Mouse (Mus musculus) ES-E14 (cell line): ENCODE measurements around the gene Gm42878. TPM values are rescaled to one million over a fixed set of nuclear protein-coding genes. Genes with fewer than 3 reads are reported as not detected.
A peak's percentile ranks its signal among the peaks of the same experiment; 100 is the strongest.

ENCODE experiments used
- DNase-seq: peaks from one replicate; pipeline ENCODE4 v3.0.0-alpha.2; 2013; ENCODE audit warnings: low read depth, low spot score
- H3K27ac ChIP-seq: 2 replicates; pipeline ENCODE4 v1.5.1; 2012; ENCODE audit warnings: low read depth, mild to moderate bottlenecking, low read length, moderate library complexity, mixed read lengths; ENCODE audit not compliant: poor library complexity, insufficient read depth, severe bottlenecking
- H3K36me3 ChIP-seq: 2 replicates; pipeline ENCODE4 v1.6.1; 2012; ENCODE audit warnings: mild to moderate bottlenecking, low read length, moderate library complexity, mixed read lengths; ENCODE audit not compliant: control insufficient read depth, poor library complexity, insufficient read depth, severe bottlenecking
- H3K4me1 ChIP-seq, 2 experiments: fragments of 150-350 bp in 1 of 2; sonication (generic) in 1 of 2; 2 replicates each; pipeline ENCODE4 v1.6.1; 2012; ENCODE audit warnings: low read length in 2 of 2, mild to moderate bottlenecking in 1 of 2, mixed read lengths in 1 of 2; ENCODE audit not compliant: control insufficient read depth in 2 of 2, insufficient read depth in 2 of 2, poor library complexity in 1 of 2
- H3K4me3 ChIP-seq, 2 experiments: fragments of 150-350 bp in 1 of 2; sonication (generic) in 1 of 2; 2 replicates each; pipeline ENCODE4 v1.5.1; 2012; ENCODE audit warnings: low read length in 2 of 2, low read depth in 1 of 2, mild to moderate bottlenecking in 1 of 2, mixed read lengths in 1 of 2; ENCODE audit not compliant: insufficient read depth in 1 of 2, poor library complexity in 1 of 2, severe bottlenecking in 1 of 2
- H3K9ac ChIP-seq: 2 replicates; pipeline ENCODE4 v1.6.1; 2012; ENCODE audit warnings: low read depth, mild to moderate bottlenecking, low read length, mixed read lengths; ENCODE audit not compliant: poor library complexity, insufficient read depth, severe bottlenecking
- H3K9me3 ChIP-seq: fragments of 150-350 bp; sonication (generic); 2 replicates; pipeline ENCODE4 v1.6.1; 2012; ENCODE audit warnings: low read depth, mild to moderate bottlenecking, low read length; ENCODE audit not compliant: control insufficient read depth, insufficient read depth
- CHD2 ChIP-seq: IDR thresholded peaks from 2 replicates; pipeline ENCODE4 v1.6.1; 2014; ENCODE audit warnings: mild to moderate bottlenecking, low read depth, low read length, inconsistent platforms
- HCFC1 ChIP-seq: IDR thresholded peaks from 2 replicates; pipeline ENCODE4 v1.6.1; 2012; ENCODE audit warnings: low read length, inconsistent platforms, borderline replicate concordance; ENCODE audit not compliant: insufficient read depth
- MAFK ChIP-seq: IDR thresholded peaks from 2 replicates; pipeline ENCODE4 v1.6.1; 2014; ENCODE audit warnings: mild to moderate bottlenecking, low read depth, low read length, inconsistent platforms; ENCODE audit not compliant: insufficient read depth
- ZC3H11A ChIP-seq: IDR thresholded peaks from 2 replicates; pipeline ENCODE4 v1.6.1; 2012; ENCODE audit warnings: low read depth, mild to moderate bottlenecking, inconsistent platforms, low read length, borderline replicate concordance
- ZNF384 ChIP-seq: IDR thresholded peaks from 2 replicates; pipeline ENCODE4 v1.6.1; 2012; ENCODE audit warnings: low read depth, low read length, inconsistent platforms
- in situ Hi-C, 2 experiments: fragments of 600-800 bp; cut with MboI; formaldehyde crosslinking; loops; one replicate each; pipeline ENCODE4 v1.15.1; 2025; ENCODE audit warnings: low sequenced_read_pairs in 2 of 2, inconsistent platforms in 1 of 2; ENCODE audit not compliant: unreplicated experiment in 2 of 2
- total RNA-seq: library from RNA; depleted of rRNA; stranded (reverse); fragments of 300-350 nt; gene quantifications from 2 replicates; pipeline ENCODE4 v1.2.3, GENCODE M21; 2012

Gene Gm42878
- total RNA-seq, 1 experiment: not detected

GRCm38 (mm10) chr5:121569881-121570420, 24.7 kb upstream of the Gm42878 start:
- H3K36me3 ChIP-seq: peaks cover 48% of the 10 kb centered on the region

DNA sequence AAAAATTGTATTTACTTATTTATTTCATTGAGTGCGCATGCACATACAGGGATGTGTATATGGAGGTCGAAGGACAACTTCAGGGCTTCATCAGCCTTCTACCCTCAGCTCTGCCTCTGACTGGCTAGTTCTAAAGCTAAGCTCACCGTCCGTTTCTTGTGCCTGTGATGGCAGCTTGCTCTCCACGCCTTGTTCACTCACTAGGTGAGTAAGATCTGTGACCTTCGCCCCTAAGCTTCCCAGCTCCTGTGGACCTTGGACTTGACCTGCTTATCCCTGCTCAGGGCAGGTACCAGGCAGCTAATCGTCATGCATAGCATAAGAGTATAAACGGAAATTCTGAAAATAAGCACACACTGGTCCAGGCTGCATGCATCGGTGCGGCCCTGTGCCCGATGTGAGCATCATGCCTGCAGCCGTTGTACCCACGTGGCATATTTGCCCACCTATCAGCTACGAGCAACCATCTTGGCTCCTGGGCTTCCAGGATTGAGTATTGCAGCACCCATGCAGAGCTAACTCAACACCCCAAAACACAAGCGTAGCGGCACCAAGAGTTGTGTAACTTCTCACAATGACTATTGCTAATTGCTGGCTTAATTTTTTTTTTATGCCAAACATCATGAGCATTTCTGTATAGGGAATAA, 20.9 kb upstream of the Gm42878 start:
- in situ Hi-C loops: no loop called here
- Histone ChIP-seq H3K36me3 (peaks cover 18% of the 10 kb centered on the region), H3K9ac (no peak overlapping the region), H3K4me3 (no peak overlapping the region), H3K4me1 (peaks cover 0 to 13% of the 10 kb centered on the region in 2 experiments; a peak in 1 of 4 replicates), H3K9me3 (no peaks in the 10 kb centered on the region), H3K27ac (no peak overlapping the region)
- no peak for DNase-seq
- TF ChIP-seq CHD2 (no peak), HCFC1 (no peak), ZC3H11A (no peak), ZNF384 (no peak), MAFK (no peak)

More at GRCm38 (mm10) chr5:121569881-121570420, 24.7 kb upstream of the Gm42878 start:
- Histone ChIP-seq H3K4me3 (no peak overlapping the region), H3K9ac (no peak overlapping the region), H3K9me3 (no peaks in the 10 kb centered on the region), H3K27ac (no peak overlapping the region), H3K4me1 (peaks cover 0 to 8% of the 10 kb centered on the region in 2 experiments; a peak in 1 of 4 replicates)
- in situ Hi-C loops: no loop called here
- no peak for DNase-seq
- TF ChIP-seq ZC3H11A: no peak
- no peak for TF ChIP-seq HCFC1
- TF ChIP-seq ZNF384: no peak
- no peak for TF ChIP-seq MAFK
- TF ChIP-seq CHD2: no peak

- Histone ChIP-seq H3K9me3 (no peaks in the 10 kb centered on the region), H3K27ac (no peak overlapping the region), H3K4me3 (no peak overlapping the region), H3K9ac (peak overlapping the region; percentile 63; the same call in 1 of the 2 replicates), H3K4me1 (peaks cover 0 to 13% of the 10 kb centered on the region in 2 experiments; a peak in 1 of 4 replicates), H3K36me3 (peaks cover 7% of the 10 kb centered on the region; the same call in 1 of the 2 replicates)
- in situ Hi-C loops: no loop called here
- TF ChIP-seq ZNF384 (no peak), ZC3H11A (0 out of 2 replicates have a peak, but pooled peaks have one; percentile 13)
- DNase-seq: peak; percentile 95
Measured at GRCm38 (mm10) chr5:121564468-121564895, 19.2 kb upstream of the Gm42878 start.

DNA sequence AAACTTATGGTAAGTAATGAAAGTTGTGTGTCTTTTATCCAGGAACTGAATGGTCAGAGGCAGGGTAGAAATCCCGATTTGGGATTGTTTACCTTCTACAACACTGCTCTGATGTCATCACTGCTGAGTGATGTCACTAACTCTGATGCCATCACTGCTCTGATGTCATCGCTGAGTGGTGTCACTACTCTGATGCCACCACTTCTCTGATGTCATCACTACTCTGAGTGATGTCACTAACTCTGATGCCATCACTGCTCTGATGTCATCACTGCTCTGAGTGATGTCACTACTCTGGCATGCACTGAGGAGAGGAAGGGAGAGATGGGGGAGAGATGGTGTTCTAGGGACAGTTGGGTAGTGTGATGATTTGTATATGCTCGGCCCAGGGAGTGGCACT, 17.2 kb upstream of the Gm42878 start:
- in situ Hi-C loops: no loop called here
- TF ChIP-seq HCFC1: no peak
- TF ChIP-seq ZC3H11A: no peak
- TF ChIP-seq CHD2: no peak
- no peak for TF ChIP-seq MAFK
- TF ChIP-seq ZNF384: no peak
- H3K9ac ChIP-seq: no peak overlapping the region
- no peaks in the 10 kb centered on the region for H3K36me3 ChIP-seq
- H3K27ac ChIP-seq: no peak overlapping the region
- no peak overlapping the region for H3K4me3 ChIP-seq
- H3K9me3 ChIP-seq: no peaks in the 10 kb centered on the region
- H3K4me1 ChIP-seq: peaks cover 0 to 13% of the 10 kb centered on the region in 2 experiments; a peak in 1 of 4 replicates
- no peak for DNase-seq

- peaks cover 0 to 2% of the 10 kb centered on the region in 2 experiments; a peak in 1 of 4 replicates for H3K4me1 ChIP-seq
- TF ChIP-seq MAFK: no peak
- TF ChIP-seq CHD2: no peak
- no peak for TF ChIP-seq ZNF384
- TF ChIP-seq HCFC1: no peak
- TF ChIP-seq ZC3H11A: no peak
- in situ Hi-C loops: no loop called here
- no peak overlapping the region for H3K27ac ChIP-seq
- no peak for DNase-seq
- no peaks in the 10 kb centered on the region for H3K36me3 ChIP-seq
- no peak overlapping the region for H3K4me3 ChIP-seq
- H3K9me3 ChIP-seq: no peaks in the 10 kb centered on the region
- H3K9ac ChIP-seq: no peak overlapping the region
Measured at GRCm38 (mm10) chr5:121549196-121549595, 3.9 kb upstream of the Gm42878 start.
